Mouse (Mus musculus): Measurements from ENCODE around the gene Ifna1. TPM values are rescaled to one million over a fixed set of nuclear protein-coding genes. Genes with fewer than 3 reads are reported as not detected.

Ifna1 gene
- polyA plus RNA-seq, 1 experiment, result not detected

DNA sequence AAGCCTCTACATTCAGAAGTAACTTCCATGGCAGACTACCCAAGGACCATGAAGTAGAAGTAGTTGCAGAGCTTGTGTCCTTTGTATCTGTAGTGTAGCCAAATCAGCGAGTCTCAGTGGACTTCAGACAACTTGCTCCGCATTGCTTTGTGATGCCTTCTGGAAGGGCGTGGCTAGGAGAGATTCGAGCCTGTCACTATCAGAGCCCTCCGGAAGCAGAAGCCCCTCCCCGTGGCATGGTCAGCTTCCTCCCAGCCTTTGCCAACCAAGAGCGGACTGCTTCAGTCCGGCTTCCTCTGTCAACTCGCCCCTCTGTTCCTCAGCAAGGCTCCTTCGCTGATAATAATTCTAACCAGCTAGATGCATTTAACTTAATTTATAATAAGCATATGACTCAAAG is 28.4 kb downstream of the Ifna1 start:
- H3K27me3 ChIP-seq (ENCODE audit: control insufficient read depth, insufficient read depth, insufficient read length), result no peaks in the 10 kb centered on the region
- no peaks in the 10 kb centered on the region for H3K79me3 ChIP-seq (ENCODE audit: low read depth)
- TF ChIP-seq CEBPB (IDR thresholded peaks at IDR 0.05; ENCODE audit: low read depth), result no peak
- no peak for TF ChIP-seq MYOG (IDR thresholded peaks at IDR 0.05; ENCODE audit: control insufficient read depth, extremely low read depth, insufficient read length)
- H3ac ChIP-seq (ENCODE audit: control insufficient read depth, insufficient read length, low read depth), result no peak overlapping the region
- H3K36me3 ChIP-seq (ENCODE audit: control insufficient read depth, insufficient read depth), result no peaks in the 10 kb centered on the region
- H3K4me3 ChIP-seq (ENCODE audit: insufficient read depth, poor library complexity, severe bottlenecking), result no peak overlapping the region
- no peaks in the 10 kb centered on the region for H3K79me2 ChIP-seq (ENCODE audit: control insufficient read depth, insufficient read depth)

DNA sequence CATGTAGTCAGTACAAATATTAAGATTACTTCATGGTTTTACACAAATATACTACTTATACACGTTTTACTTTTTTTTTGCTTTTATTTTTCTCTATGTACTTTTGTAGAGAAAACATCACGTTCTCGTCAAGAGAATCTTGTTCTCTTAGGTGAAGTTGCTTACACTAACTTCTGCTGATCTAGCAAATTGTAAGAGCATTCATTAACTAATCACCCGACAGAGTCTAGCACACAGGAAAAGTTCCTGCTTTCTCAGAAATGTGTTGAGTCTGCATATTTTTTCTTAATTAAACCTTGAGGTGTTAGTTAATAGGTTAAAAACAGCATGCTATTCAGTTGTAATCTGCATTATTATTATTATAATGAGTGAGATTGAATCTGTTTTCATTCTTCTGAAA is 28.9 kb downstream of the Ifna1 start:
- no peak overlapping the region for H3K4me3 ChIP-seq (ENCODE audit: insufficient read depth, poor library complexity, severe bottlenecking)
- no peak overlapping the region for H3ac ChIP-seq (ENCODE audit: control insufficient read depth, insufficient read length, low read depth)
- H3K36me3 ChIP-seq (ENCODE audit: control insufficient read depth, insufficient read depth), result no peaks in the 10 kb centered on the region
- H3K27me3 ChIP-seq (ENCODE audit: control insufficient read depth, insufficient read depth, insufficient read length), result no peaks in the 10 kb centered on the region
- H3K79me3 ChIP-seq (ENCODE audit: low read depth), result no peaks in the 10 kb centered on the region
- no peaks in the 10 kb centered on the region for H3K79me2 ChIP-seq (ENCODE audit: control insufficient read depth, insufficient read depth)
- TF ChIP-seq FOSL1 (IDR thresholded peaks at IDR 0.05; ENCODE audit: insufficient read depth, low read length, poor library complexity, severe bottlenecking) (no peak), MAX (IDR thresholded peaks at IDR 0.05) (no peak), CEBPB (IDR thresholded peaks at IDR 0.05; ENCODE audit: low read depth) (no peak), USF1 (IDR thresholded peaks at IDR 0.05; ENCODE audit: low read depth) (no peak), MYOG (IDR thresholded peaks at IDR 0.05; ENCODE audit: control insufficient read depth, extremely low read depth, insufficient read length) (no peak), CTCF (IDR thresholded peaks at IDR 0.05; ENCODE audit: control insufficient read depth, insufficient read depth, insufficient read length) (no peak), MYOD1 (IDR thresholded peaks at IDR 0.05; ENCODE audit: control insufficient read depth, insufficient read length, low read depth) (no peak)

GRCm38 (mm10) chr4:88880101-88880500 is 30.2 kb downstream of the Ifna1 start, which contains the start of gene Ifne:
Gene Ifne (minus strand): TSS chr4:88880201.
- Histone ChIP-seq H3K27me3 (ENCODE audit: control insufficient read depth, insufficient read depth, insufficient read length) (no peaks in the 10 kb centered on the region), H3K4me3 (ENCODE audit: insufficient read depth, poor library complexity, severe bottlenecking) (no peak within 1 kb of the TSS), H3K79me2 (ENCODE audit: control insufficient read depth, insufficient read depth) (no peaks in the 10 kb centered on the region), H3K36me3 (ENCODE audit: control insufficient read depth, insufficient read depth) (no peaks in the 10 kb centered on the region), H3ac (ENCODE audit: control insufficient read depth, insufficient read length, low read depth) (no peak within 1 kb of the TSS), H3K79me3 (ENCODE audit: low read depth) (no peaks in the 10 kb centered on the region)
- TF ChIP-seq MYOD1 (IDR thresholded peaks at IDR 0.05; ENCODE audit: control insufficient read depth, insufficient read length, low read depth) (no peak), MAX (IDR thresholded peaks at IDR 0.05) (no peak), CEBPB (IDR thresholded peaks at IDR 0.05; ENCODE audit: low read depth) (no peak), MYOG (IDR thresholded peaks at IDR 0.05; ENCODE audit: control insufficient read depth, extremely low read depth, insufficient read length) (no peak), FOSL1 (IDR thresholded peaks at IDR 0.05; ENCODE audit: insufficient read depth, low read length, poor library complexity, severe bottlenecking) (no peak), USF1 (IDR thresholded peaks at IDR 0.05; ENCODE audit: low read depth) (no peak)

DNA sequence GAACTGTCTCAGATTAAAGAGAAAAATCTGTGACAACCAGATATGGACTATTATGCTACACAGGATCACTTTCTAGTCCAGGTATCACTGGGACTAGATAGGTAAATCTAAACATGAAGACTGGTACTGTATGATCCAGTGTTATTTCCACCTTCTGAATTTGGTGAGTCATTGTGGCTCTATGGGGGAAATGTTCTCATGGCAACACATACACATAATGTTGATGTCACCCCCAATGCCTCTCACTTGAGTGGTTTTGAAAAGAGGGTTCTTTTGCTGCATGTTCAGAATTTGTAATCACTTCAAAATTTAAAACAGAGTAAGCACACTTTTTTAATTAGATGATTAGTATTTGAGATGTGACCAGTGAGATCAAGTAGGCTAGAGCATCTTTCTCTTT is 38.3 kb downstream of the Ifna1 start:
- no peak overlapping the region for H3K4me3 ChIP-seq (ENCODE audit: insufficient read depth, poor library complexity, severe bottlenecking)
- H3ac ChIP-seq (ENCODE audit: control insufficient read depth, insufficient read length, low read depth), result no peak overlapping the region
- H3K79me3 ChIP-seq (ENCODE audit: low read depth), result no peaks in the 10 kb centered on the region
- no peak for TF ChIP-seq USF1 (IDR thresholded peaks at IDR 0.05; ENCODE audit: low read depth)
- no peak for TF ChIP-seq MYOD1 (IDR thresholded peaks at IDR 0.05; ENCODE audit: control insufficient read depth, insufficient read length, low read depth)
- no peak for TF ChIP-seq CEBPB (IDR thresholded peaks at IDR 0.05; ENCODE audit: low read depth)
- no peaks in the 10 kb centered on the region for H3K36me3 ChIP-seq (ENCODE audit: control insufficient read depth, insufficient read depth)
- H3K79me2 ChIP-seq (ENCODE audit: control insufficient read depth, insufficient read depth), result no peaks in the 10 kb centered on the region
- H3K27me3 ChIP-seq (ENCODE audit: control insufficient read depth, insufficient read depth, insufficient read length), result no peaks in the 10 kb centered on the region

DNA sequence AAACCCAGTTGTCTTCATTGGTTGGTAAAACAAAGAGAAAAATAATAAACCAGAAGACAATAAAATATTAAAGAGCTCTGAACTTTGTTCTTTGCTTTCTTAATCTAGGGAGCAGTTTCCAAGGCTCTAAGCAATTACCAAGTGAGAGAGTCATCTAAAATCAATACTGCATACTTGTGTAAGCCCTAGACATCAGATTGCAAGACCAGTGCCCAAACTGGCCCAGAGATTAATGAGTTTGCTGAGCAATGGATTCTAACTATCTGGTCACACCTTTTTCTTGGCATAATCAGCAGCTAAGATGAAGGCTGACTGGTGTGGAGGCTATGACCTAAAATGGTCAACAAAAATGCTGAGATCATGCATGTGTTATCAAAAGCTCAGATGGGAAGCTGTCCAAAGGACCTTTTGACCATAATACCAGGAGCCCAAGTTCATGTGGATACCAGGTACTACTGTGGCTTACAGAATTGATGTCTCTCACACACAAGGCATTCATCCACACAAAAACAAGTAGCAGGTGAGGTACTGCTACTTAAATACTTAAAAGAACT is 43.4 kb downstream of the Ifna1 start:
- TF ChIP-seq FOSL1 (IDR thresholded peaks at IDR 0.05; ENCODE audit: insufficient read depth, low read length, poor library complexity, severe bottlenecking) (no peak), CTCF (IDR thresholded peaks at IDR 0.05; ENCODE audit: control insufficient read depth, insufficient read depth, insufficient read length) (no peak), MYOG (IDR thresholded peaks at IDR 0.05; ENCODE audit: control insufficient read depth, extremely low read depth, insufficient read length) (no peak), MAX (IDR thresholded peaks at IDR 0.05) (no peak), CEBPB (IDR thresholded peaks at IDR 0.05; ENCODE audit: low read depth) (no peak), USF1 (IDR thresholded peaks at IDR 0.05; ENCODE audit: low read depth) (no peak), MYOD1 (IDR thresholded peaks at IDR 0.05; ENCODE audit: control insufficient read depth, insufficient read length, low read depth) (no peak)
- no peak overlapping the region for H3ac ChIP-seq (ENCODE audit: control insufficient read depth, insufficient read length, low read depth)
- no peaks in the 10 kb centered on the region for H3K36me3 ChIP-seq (ENCODE audit: control insufficient read depth, insufficient read depth)
- no peaks in the 10 kb centered on the region for H3K27me3 ChIP-seq (ENCODE audit: control insufficient read depth, insufficient read depth, insufficient read length)
- no peaks in the 10 kb centered on the region for H3K79me3 ChIP-seq (ENCODE audit: low read depth)
- no peaks in the 10 kb centered on the region for H3K79me2 ChIP-seq (ENCODE audit: control insufficient read depth, insufficient read depth)
- no peak overlapping the region for H3K4me3 ChIP-seq (ENCODE audit: insufficient read depth, poor library complexity, severe bottlenecking)

Other genes with a start within 250 kb of the Ifna1 start
- gene Ifna12, start 246.7 kb upstream of the Ifna1 start, polyA plus RNA-seq (2012; fragmentation: generic; extraction: Trizol), result not detected
- gene C87499, start 215.7 kb upstream of the Ifna1 start, polyA plus RNA-seq (2012; fragmentation: generic; extraction: Trizol), result not detected
- gene Ifna13, start 205.6 kb upstream of the Ifna1 start, polyA plus RNA-seq (2012; fragmentation: generic; extraction: Trizol), result not detected
- gene Ifna16, start 173.2 kb upstream of the Ifna1 start, polyA plus RNA-seq (2012; fragmentation: generic; extraction: Trizol), result not detected
- not detected for gene Ifna2, start 166.2 kb upstream of the Ifna1 start, polyA plus RNA-seq (2012; fragmentation: generic; extraction: Trizol)
- not detected for gene Ifnab, start 158.7 kb upstream of the Ifna1 start, polyA plus RNA-seq (2012; fragmentation: generic; extraction: Trizol)
- gene Gm26566, start 128.3 kb upstream of the Ifna1 start, polyA plus RNA-seq (2012; fragmentation: generic; extraction: Trizol), result 1.9 TPM
- gene Klhl9, start 127.6 kb upstream of the Ifna1 start, polyA plus RNA-seq (2012; fragmentation: generic; extraction: Trizol), result 11.6 TPM
- not detected for gene Gm13271, start 95.2 kb upstream of the Ifna1 start, polyA plus RNA-seq (2012; fragmentation: generic; extraction: Trizol)
- not detected for gene Gm13283, start 90.0 kb upstream of the Ifna1 start, polyA plus RNA-seq (2012; fragmentation: generic; extraction: Trizol)
- 1.3 TPM for gene Gm13290, start 76.3 kb upstream of the Ifna1 start, polyA plus RNA-seq (2012; fragmentation: generic; extraction: Trizol)
- not detected for gene Gm13289, start 73.2 kb upstream of the Ifna1 start, polyA plus RNA-seq (2012; fragmentation: generic; extraction: Trizol)
- not detected for gene Gm13272, start 70.2 kb upstream of the Ifna1 start, polyA plus RNA-seq (2012; fragmentation: generic; extraction: Trizol)
- not detected for gene Ifnz, start 68.0 kb upstream of the Ifna1 start, polyA plus RNA-seq (2012; fragmentation: generic; extraction: Trizol)
- gene Gm13276, start 64.4 kb upstream of the Ifna1 start, polyA plus RNA-seq (2012; fragmentation: generic; extraction: Trizol), result 0.92 TPM
- not detected for gene Gm13277, start 61.5 kb upstream of the Ifna1 start, polyA plus RNA-seq (2012; fragmentation: generic; extraction: Trizol)
- not detected for gene Gm13278, start 58.5 kb upstream of the Ifna1 start, polyA plus RNA-seq (2012; fragmentation: generic; extraction: Trizol)
- gene Gm13275, start 55.6 kb upstream of the Ifna1 start, polyA plus RNA-seq (2012; fragmentation: generic; extraction: Trizol), result 0.42 TPM
- not detected for gene Gm13279, start 52.7 kb upstream of the Ifna1 start, polyA plus RNA-seq (2012; fragmentation: generic; extraction: Trizol)
- not detected for gene Gm13285, start 50.4 kb upstream of the Ifna1 start, polyA plus RNA-seq (2012; fragmentation: generic; extraction: Trizol)
- gene Gm13287, start 46.8 kb upstream of the Ifna1 start, polyA plus RNA-seq (2012; fragmentation: generic; extraction: Trizol), result 0.42 TPM
- gene Gm13288, start 44.6 kb upstream of the Ifna1 start, polyA plus RNA-seq (2012; fragmentation: generic; extraction: Trizol), result 0.18 TPM
- gene Ifna7, start 33.9 kb upstream of the Ifna1 start, polyA plus RNA-seq (2012; fragmentation: generic; extraction: Trizol), result not detected
- not detected for gene Ifna11, start 30.1 kb upstream of the Ifna1 start, polyA plus RNA-seq (2012; fragmentation: generic; extraction: Trizol)
- gene Ifna6, start 22.7 kb upstream of the Ifna1 start, polyA plus RNA-seq (2012; fragmentation: generic; extraction: Trizol), result not detected
- not detected for gene Ifna5, start 14.6 kb upstream of the Ifna1 start, polyA plus RNA-seq (2012; fragmentation: generic; extraction: Trizol)
- not detected for gene Ifna4, start 8.2 kb upstream of the Ifna1 start, polyA plus RNA-seq (2012; fragmentation: generic; extraction: Trizol)
- gene Ifne, start 30.1 kb downstream of the Ifna1 start, polyA plus RNA-seq (2012; fragmentation: generic; extraction: Trizol), result not detected